Mouse (Mus musculus): ENCODE measurements at regions not wholly inside any gene's neighbourhood (a gene's known extent, or its start where the extent isn't known, plus 50 kb on each side); places are given as distances from the start of the nearest gene placed in this dataset.
A peak's percentile ranks its signal among the peaks of the same experiment; 100 is the strongest.

- peak; percentile 30 for DNase-seq (ENCODE audit: low read depth, low spot score)
Observed at GRCm38 (mm10) chr2:11853210-11853973, 75.7 kb downstream of the Ankrd16 start.

GRCm38 (mm10) chr2:11869983-11870382 lies 92.3 kb downstream of the Ankrd16 start:
- no peak for DNase-seq (ENCODE audit: low read depth, low spot score)

GRCm38 (mm10) chr2:11880005-11880404 lies 102.3 kb downstream of the Ankrd16 start:
- DNase-seq (ENCODE audit: low read depth, low spot score): no peak

GRCm38 (mm10) chr2:11894792-11895568 lies 117.3 kb downstream of the Ankrd16 start:
- DNase-seq (ENCODE audit: low read depth, low spot score): no peak

- DNase-seq (ENCODE audit: low read depth, low spot score): no peak
Observed at GRCm38 (mm10) chr2:11899698-11900660, 122.3 kb downstream of the Ankrd16 start.

- peak; percentile 38 for DNase-seq (ENCODE audit: low read depth, low spot score)
Observed at GRCm38 (mm10) chr2:11914782-11915181, 137.1 kb downstream of the Ankrd16 start.

GRCm38 (mm10) chr2:11917373-11917772 lies 139.7 kb downstream of the Ankrd16 start:
- no peak for DNase-seq (ENCODE audit: low read depth, low spot score)

GRCm38 (mm10) chr2:11918070-11918469 lies 140.4 kb downstream of the Ankrd16 start:
- DNase-seq (ENCODE audit: low read depth, low spot score): no peak

GRCm38 (mm10) chr2:11960777-11961176 lies 183.1 kb downstream of the Ankrd16 start:
- DNase-seq (ENCODE audit: low read depth, low spot score): no peak

- peak; percentile 42 for DNase-seq (ENCODE audit: low read depth, low spot score)
Observed at GRCm38 (mm10) chr2:11965374-11965773, 187.7 kb downstream of the Ankrd16 start.

- DNase-seq (ENCODE audit: low read depth, low spot score): no peak
Observed at GRCm38 (mm10) chr2:11967001-11967400, 189.3 kb downstream of the Ankrd16 start.

- no peak for DNase-seq (ENCODE audit: low read depth, low spot score)
Observed at GRCm38 (mm10) chr2:11971972-11972371, 194.3 kb downstream of the Ankrd16 start.

- DNase-seq (ENCODE audit: low read depth, low spot score): peak; percentile 76
Observed at GRCm38 (mm10) chr2:12001938-12002899, 224.5 kb downstream of the Ankrd16 start.

GRCm38 (mm10) chr2:12004330-12004729 lies 226.7 kb downstream of the Ankrd16 start:
- DNase-seq (ENCODE audit: low read depth, low spot score): no peak

- DNase-seq (ENCODE audit: low read depth, low spot score): no peak
Observed at GRCm38 (mm10) chr2:12007201-12007600, 229.5 kb downstream of the Ankrd16 start.

- no peak for DNase-seq (ENCODE audit: low read depth, low spot score)
Observed at GRCm38 (mm10) chr2:12011441-12011840, 233.8 kb downstream of the Ankrd16 start.

GRCm38 (mm10) chr2:12019607-12020006 lies 241.9 kb downstream of the Ankrd16 start:
- peak; percentile 51 for DNase-seq (ENCODE audit: low read depth, low spot score)

GRCm38 (mm10) chr2:12023402-12024111 lies 245.9 kb downstream of the Ankrd16 start:
- peak; percentile 50 for DNase-seq (ENCODE audit: low read depth, low spot score)

- DNase-seq (ENCODE audit: low read depth, low spot score): no peak
Observed at GRCm38 (mm10) chr2:12026220-12026619, 248.5 kb downstream of the Ankrd16 start.

All from mesoderm, embryonic 11.5 days (tissue).